Mouse (Mus musculus) kidney, postnatal 36 days (tissue): ENCODE measurements around the gene Tmem72.

Source experiments
- DNase-seq, 2 experiments: peaks; one replicate each; pipeline ENCODE4 v3.0.0; 2021 to 2022; ENCODE audit warnings: mixed read lengths in 2 of 2

The Tmem72 gene

GRCm38 (mm10) chr6:116644335-116644734, 72.4 kb downstream of the Tmem72 start:
- DNase-seq = peak in 1 of 2 experiments; percentile 54

- no peak for DNase-seq
These were observed 72.8 kb downstream of the Tmem72 start for GRCm38 (mm10) chr6:116643881-116644280.

- no peak for DNase-seq
These were observed 73.8 kb downstream of the Tmem72 start for GRCm38 (mm10) chr6:116642942-116643341.

GRCm38 (mm10) chr6:116639663-116640062, 77.0 kb downstream of the Tmem72 start:
- DNase-seq = no peak

- no peak for DNase-seq
These were observed 77.8 kb downstream of the Tmem72 start for GRCm38 (mm10) chr6:116638871-116639270.

GRCm38 (mm10) chr6:116637496-116637895, 79.2 kb downstream of the Tmem72 start:
- no peak for DNase-seq

GRCm38 (mm10) chr6:116636581-116637235, 80.0 kb downstream of the Tmem72 start:
- no peak for DNase-seq

- DNase-seq = peak; percentile 89 to 92
These were observed 81.2 kb downstream of the Tmem72 start for GRCm38 (mm10) chr6:116635251-116636180.

- DNase-seq = no peak
These were observed 82.7 kb downstream of the Tmem72 start for GRCm38 (mm10) chr6:116633741-116634695.

GRCm38 (mm10) chr6:116632129-116632528, 84.6 kb downstream of the Tmem72 start:
- DNase-seq = peak; percentile 93 to 96

- DNase-seq = no peak
These were observed 86.9 kb downstream of the Tmem72 start for GRCm38 (mm10) chr6:116629766-116630165.
